Mouse (Mus musculus): ENCODE measurements at regions not wholly inside any gene's neighbourhood (a gene's known extent, or its start where the extent isn't known, plus 50 kb on each side); places are given as distances from the start of the nearest gene placed in this dataset.

- in situ Hi-C loops (cut with MboI, MseI), result no loop called here
Observed at GRCm38 (mm10) chr13:51332271-51332670, 76.2 kb upstream of the S1pr3 start.

- in situ Hi-C loops (cut with MboI, MseI), result no loop called here
Observed at GRCm38 (mm10) chr13:51333481-51333880, 75.0 kb upstream of the S1pr3 start.

GRCm38 (mm10) chr13:51336726-51337125 is 71.7 kb upstream of the S1pr3 start:
- in situ Hi-C loops (cut with MboI, MseI), result no loop called here

DNA sequence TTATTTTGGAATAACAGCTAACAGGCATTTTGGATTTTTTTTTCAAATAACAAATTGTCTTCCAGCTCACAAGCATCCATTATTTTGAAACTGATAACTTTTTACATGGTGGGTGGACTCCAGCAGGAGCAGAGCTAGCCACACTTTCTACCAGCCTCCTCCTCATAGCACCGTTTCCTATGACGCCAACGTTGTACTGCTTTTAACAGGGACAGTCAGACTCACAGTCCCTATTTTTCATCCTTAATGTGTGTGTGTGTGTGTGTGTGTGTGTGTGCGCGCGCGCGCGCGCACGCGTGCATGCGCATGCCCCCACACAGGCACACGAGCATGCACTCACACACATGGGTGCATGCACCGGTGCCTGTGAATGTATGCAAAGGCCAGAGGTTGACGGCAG is 70.5 kb upstream of the S1pr3 start:
- in situ Hi-C loops (cut with MboI, MseI), result no loop called here

DNA sequence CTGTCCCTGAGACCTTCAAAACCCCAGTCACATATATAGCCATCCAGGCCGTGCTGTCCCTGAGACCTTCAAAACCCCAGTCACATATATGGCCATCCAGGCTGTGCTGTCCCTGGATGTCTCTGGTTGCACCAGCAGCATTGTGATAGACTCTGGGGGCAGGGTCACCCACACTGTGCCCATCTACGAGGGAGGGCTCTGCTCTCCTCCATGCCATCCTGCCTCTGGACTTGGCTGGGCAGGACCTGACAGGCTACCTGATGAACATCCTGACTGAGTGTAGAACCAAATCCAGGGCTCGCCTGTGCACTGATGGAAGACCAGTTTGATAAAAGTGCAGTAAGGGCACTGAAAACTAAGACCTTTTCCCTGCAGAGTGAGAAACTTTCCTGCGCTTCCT is 63.1 kb upstream of the S1pr3 start:
- in situ Hi-C loops (cut with MboI, MseI), result no loop called here

- in situ Hi-C loops (cut with MboI, MseI), result no loop called here
Observed at GRCm38 (mm10) chr13:51345839-51346550, 62.4 kb upstream of the S1pr3 start.

DNA sequence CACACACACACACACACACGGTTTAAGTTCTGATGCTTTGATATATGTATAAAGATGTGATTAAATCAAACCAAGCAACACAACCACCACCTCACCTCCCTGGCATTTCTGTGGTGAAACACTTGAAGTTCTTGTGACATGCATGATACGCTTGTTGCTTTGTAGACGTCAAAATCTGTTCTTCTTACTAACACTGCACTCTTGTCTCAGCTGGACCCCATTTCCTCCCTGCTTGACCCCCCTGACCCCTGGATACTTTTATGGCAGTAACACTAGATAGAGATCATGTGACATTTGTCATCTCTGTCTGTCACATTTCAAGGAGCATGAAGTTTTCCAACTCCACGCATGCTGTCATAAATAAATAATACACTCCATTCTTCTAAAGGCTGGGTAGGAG is 59.7 kb upstream of the S1pr3 start:
- in situ Hi-C loops (cut with MboI, MseI), result no loop called here

- in situ Hi-C loops (cut with MboI, MseI), result no loop called here
Observed at GRCm38 (mm10) chr13:51349818-51350551, 58.5 kb upstream of the S1pr3 start.

DNA sequence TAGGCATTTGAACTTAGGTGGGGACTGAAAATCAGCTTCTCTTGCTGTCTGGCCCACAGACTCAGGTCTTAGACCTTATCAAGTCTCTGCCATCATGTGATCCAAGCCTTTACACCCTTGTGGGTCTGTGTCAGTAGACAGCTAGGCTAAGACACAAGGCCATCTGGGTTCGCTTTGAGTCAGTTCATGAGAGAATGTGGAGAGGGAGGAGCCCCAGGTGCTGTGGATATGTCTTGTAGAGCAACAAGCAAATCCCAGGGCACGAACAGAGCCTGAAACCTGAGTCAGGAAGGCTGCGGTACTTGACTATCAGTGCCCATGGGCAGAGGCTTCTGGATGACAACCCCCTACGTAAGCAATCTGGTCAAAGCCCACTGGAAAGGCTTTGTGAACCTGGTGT is 55.6 kb upstream of the S1pr3 start:
- in situ Hi-C loops (cut with MboI, MseI), result no loop called here

- in situ Hi-C loops (cut with MboI, MseI), result no loop called here
Observed at GRCm38 (mm10) chr13:51355507-51355906, 52.9 kb upstream of the S1pr3 start.
